Mouse (Mus musculus) thymus, adult 2 months (tissue): ENCODE results near the gene Rnpepl1. TPM values are rescaled to one million over a fixed set of nuclear protein-coding genes. Genes with fewer than 3 reads are reported as not detected.
A peak's percentile ranks its signal among the peaks of the same experiment; 100 is the strongest.
"Not testable (repeated sequence)": the region's sequence is repeated elsewhere in the genome, so short reads cannot be mapped to it uniquely, and the experiment has no call there.

Experiments used
- DNase-seq: peaks from one replicate; pipeline ENCODE4 v3.0.0; 2021
- H3K27ac ChIP-seq: fragments of 200-500 bp; 2 replicates; pipeline ENCODE4 v1.5.1; 2012; ENCODE audit warnings: low read length, control low read depth; ENCODE audit not compliant: control insufficient read depth, insufficient read depth
- H3K27me3 ChIP-seq: fragments of 200-500 bp; 2 replicates; pipeline ENCODE4 v1.6.1; 2012; ENCODE audit warnings: mild to moderate bottlenecking, low read length, moderate library complexity, mixed read lengths; ENCODE audit not compliant: control insufficient read depth, insufficient read depth
- H3K36me3 ChIP-seq: fragments of 200-500 bp; 2 replicates; pipeline ENCODE4 v1.6.1; 2012; ENCODE audit warnings: mild to moderate bottlenecking, low read length, moderate library complexity; ENCODE audit not compliant: control insufficient read depth, insufficient read depth
- H3K4me1 ChIP-seq: fragments of 200-500 bp; replicated peaks from 2 replicates; pipeline ENCODE4 v1.6.1; 2012; ENCODE audit warnings: low read length; ENCODE audit not compliant: control insufficient read depth, insufficient read depth
- H3K4me3 ChIP-seq: fragments of 200-500 bp; 2 replicates; pipeline ENCODE4 v1.5.1; 2012; ENCODE audit warnings: mild to moderate bottlenecking, low read length, control low read depth, moderate library complexity; ENCODE audit not compliant: control insufficient read depth, insufficient read depth
- CTCF ChIP-seq: fragments of 200-500 bp; IDR thresholded peaks from 2 replicates; pipeline ENCODE4 v1.5.1; 2012; ENCODE audit warnings: mild to moderate bottlenecking, control low read depth, low read length, moderate library complexity, borderline replicate concordance; ENCODE audit not compliant: control insufficient read depth, poor library complexity, insufficient read depth; ENCODE audit errors: extremely low read depth
- POLR2A ChIP-seq: fragments of 200-500 bp; IDR thresholded peaks from 2 replicates; pipeline ENCODE4 v1.6.1; 2012; ENCODE audit warnings: mild to moderate bottlenecking, low read length, control low read depth, moderate library complexity; ENCODE audit not compliant: control insufficient read depth, poor library complexity, insufficient read depth; ENCODE audit errors: extremely low read depth
- WGBS: fragments of 180-500 bp; shearing (Covaris S2); methylation state at CpG from one replicate; pipeline ENCODE4 v1.1.7; 2018; 5-methylcytosine and 5-hydroxymethylcytosine counted together
- polyA plus RNA-seq: library from polyadenylated mRNA; depleted of rRNA; stranded (reverse); fragments of >200 nt; gene quantifications from 2 replicates; pipeline ENCODE4 v1.2.3, GENCODE M21; 2012

Gene Rnpepl1
- polyA plus RNA-seq, 1 experiment = 440 TPM

DNA sequence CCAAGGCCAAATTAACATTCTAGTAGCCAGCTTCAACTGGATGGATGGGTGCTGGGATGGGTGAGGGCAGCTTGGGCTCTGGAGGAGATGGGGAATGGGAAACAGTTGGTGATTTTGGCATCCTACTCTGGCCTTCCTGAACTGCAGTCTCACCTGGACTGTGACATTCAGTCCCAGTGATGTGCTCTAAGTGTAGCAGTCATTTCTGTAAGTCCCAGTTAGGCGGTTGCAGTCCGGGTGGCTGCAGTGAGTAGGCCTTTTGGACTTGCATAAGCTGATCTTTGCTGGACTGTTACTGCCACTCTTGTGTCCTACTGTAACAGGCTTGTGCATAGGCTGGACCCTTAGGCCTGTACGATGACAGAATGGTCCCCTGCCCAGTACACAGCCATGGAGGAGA is 37.4 kb downstream of the Rnpepl1 start:
- no peaks in the 10 kb centered on the region for H3K4me1 ChIP-seq
- no peak overlapping the region for H3K4me3 ChIP-seq
- no peak overlapping the region for H3K27ac ChIP-seq
- H3K36me3 ChIP-seq = no peaks in the 10 kb centered on the region
- 93% methylated on average over 3 of the region's 3 CpGs for WGBS
- DNase-seq = no peak
- H3K27me3 ChIP-seq = no peaks in the 10 kb centered on the region
- TF ChIP-seq POLR2A (no peak), CTCF (no peak)

GRCm38 (mm10) chr1:92949426-92949825 is 38.8 kb downstream of the Rnpepl1 start:
- WGBS = 81% methylated on average over 6 of the region's 6 CpGs
- Histone ChIP-seq H3K36me3 (no peaks in the 10 kb centered on the region), H3K27me3 (no peaks in the 10 kb centered on the region), H3K27ac (no peak overlapping the region), H3K4me1 (no peaks in the 10 kb centered on the region), H3K4me3 (no peak overlapping the region)
- DNase-seq = no peak
- TF ChIP-seq POLR2A (no peak), CTCF (no peak)

- Histone ChIP-seq H3K27me3 (no peaks in the 10 kb centered on the region), H3K4me3 (no peak within 1 kb of the TSS), H3K4me1 (no peaks in the 10 kb centered on the region), H3K27ac (no peak within 1 kb of the TSS), H3K36me3 (no peaks in the 10 kb centered on the region)
- WGBS = 79% methylated on average over 5 of the region's 5 CpGs
- TF ChIP-seq POLR2A = no peak
- no peak for TF ChIP-seq CTCF
- no peak for DNase-seq
Measured at GRCm38 (mm10) chr1:92950607-92951006, 40.0 kb downstream of the Rnpepl1 start, which contains the start of gene Gpr35. Gene Gpr35 (plus strand): TSS chr1:92950865.

DNA sequence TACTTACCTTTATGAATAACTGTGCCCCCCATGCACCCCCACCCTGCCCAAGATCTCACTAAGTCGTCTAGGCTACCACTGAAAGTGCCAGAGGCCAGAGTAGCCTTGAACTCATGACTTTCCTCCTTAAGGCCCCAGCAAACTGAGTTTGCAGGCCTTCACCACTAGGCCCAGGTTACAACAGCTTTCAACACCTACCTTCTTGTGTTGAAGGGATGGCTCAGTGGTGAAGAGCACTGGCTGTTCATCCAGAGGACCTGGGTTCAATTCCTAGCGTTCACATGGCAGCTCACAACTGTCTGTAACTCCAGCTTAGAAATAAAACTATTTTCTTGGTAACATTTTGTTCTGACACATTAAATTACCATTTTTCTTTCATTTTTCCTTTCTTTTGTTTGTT is 43.1 kb downstream of the Rnpepl1 start:
- WGBS = 85% methylated on average over 2 of the region's 2 CpGs
- Histone ChIP-seq H3K4me1 (no peaks in the 10 kb centered on the region), H3K36me3 (no peaks in the 10 kb centered on the region), H3K27ac (no peak overlapping the region), H3K27me3 (no peaks in the 10 kb centered on the region), H3K4me3 (no peak overlapping the region)
- DNase-seq = no peak
- no peak for TF ChIP-seq POLR2A
- no peak for TF ChIP-seq CTCF

- WGBS = 6% methylated on average over 11 of the region's 11 CpGs
- H3K36me3 ChIP-seq, H3K4me3 ChIP-seq, H3K27ac ChIP-seq, H3K4me1 ChIP-seq, H3K27me3 ChIP-seq: not testable (repeated sequence)
- DNase-seq = peak; percentile 64
Measured at GRCm38 (mm10) chr1:92956571-92957335, 46.2 kb downstream of the Rnpepl1 start.

DNA sequence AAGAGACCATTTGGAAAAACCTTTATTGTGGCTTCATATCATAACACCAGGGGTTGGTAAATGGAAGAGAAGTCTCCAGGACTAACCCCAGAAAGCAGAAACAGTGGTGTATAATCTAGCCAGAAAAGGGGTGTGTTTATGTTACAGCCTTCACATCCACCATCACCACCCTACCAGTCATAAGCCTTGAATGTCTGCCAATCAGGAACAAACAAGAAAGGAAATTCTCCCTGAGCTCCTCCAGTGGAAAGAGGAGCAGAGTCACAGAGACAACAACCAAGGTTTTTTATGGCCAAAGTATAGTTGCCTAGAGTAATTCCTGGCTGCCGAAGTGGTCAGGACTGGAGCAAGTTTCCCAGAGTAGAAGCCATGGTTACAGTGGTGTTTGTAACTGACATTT is 48.4 kb downstream of the Rnpepl1 start:
- 93% methylated on average over 1 of the region's 1 CpGs for WGBS
- DNase-seq = no peak

DNA sequence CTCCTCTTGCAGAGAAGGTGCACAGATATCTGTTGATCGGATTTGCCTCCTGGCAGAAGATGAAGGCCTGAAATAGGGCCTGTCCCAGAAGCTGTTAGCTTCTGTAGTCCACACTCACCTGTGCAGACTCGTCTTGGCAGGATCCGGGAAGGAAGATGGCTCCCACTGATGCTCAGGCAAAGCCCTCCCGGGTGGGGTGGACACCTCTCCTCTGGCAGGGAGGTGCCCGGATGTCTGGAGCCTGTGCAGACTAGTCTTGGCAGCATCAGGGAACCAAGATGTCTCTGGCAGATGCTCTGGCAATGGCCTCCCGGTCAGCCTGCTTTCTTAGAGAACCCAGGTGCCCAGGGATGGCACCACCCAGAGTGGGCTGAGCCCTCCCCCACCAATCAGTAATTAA is 60.2 kb downstream of the Rnpepl1 start:
- not testable (repeated sequence) for H3K4me1 ChIP-seq, H3K27me3 ChIP-seq, H3K27ac ChIP-seq, DNase-seq, H3K36me3 ChIP-seq, H3K4me3 ChIP-seq
- 88% methylated on average over 6 of the region's 6 CpGs for WGBS

More for the DNA sequence above, 48.4 kb downstream of the Rnpepl1 start:
- no peak overlapping the region for H3K4me3 ChIP-seq
- H3K36me3 ChIP-seq = no peaks in the 10 kb centered on the region
- TF ChIP-seq POLR2A = no peak
- no peaks in the 10 kb centered on the region for H3K4me1 ChIP-seq
- no peak overlapping the region for H3K27ac ChIP-seq
- H3K27me3 ChIP-seq = no peaks in the 10 kb centered on the region
